Mouse (Mus musculus): ENCODE data around the gene Magi1.

Magi1 gene

GRCm38 (mm10) chr6:94200910-94201309 is 82.8 kb downstream of the Magi1 start:
- no peak for DNase-seq

DNA sequence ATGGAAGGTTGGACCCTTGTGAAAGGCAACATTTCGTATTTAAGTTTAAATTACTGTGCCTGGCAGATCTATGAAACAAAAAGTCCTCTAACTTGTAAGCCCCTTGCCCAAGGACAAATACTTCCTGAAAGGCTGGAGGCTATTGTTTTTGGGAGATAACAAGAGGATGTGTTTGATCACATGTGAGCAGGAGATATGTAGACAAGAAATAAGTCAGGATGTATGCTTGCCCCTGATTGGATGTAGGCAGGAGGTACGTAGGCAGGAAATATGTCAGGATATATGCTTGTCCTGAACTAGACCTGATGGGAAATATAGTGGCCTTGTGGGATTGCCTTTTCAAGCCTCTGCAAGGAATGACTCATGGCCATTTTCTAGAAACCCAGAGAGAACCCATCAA is 84.0 kb downstream of the Magi1 start:
- DNase-seq: no peak

GRCm38 (mm10) chr6:94197831-94198230 is 85.9 kb downstream of the Magi1 start:
- DNase-seq: no peak

GRCm38 (mm10) chr6:94195303-94195911 is 88.3 kb downstream of the Magi1 start:
- DNase-seq: no peak

DNA sequence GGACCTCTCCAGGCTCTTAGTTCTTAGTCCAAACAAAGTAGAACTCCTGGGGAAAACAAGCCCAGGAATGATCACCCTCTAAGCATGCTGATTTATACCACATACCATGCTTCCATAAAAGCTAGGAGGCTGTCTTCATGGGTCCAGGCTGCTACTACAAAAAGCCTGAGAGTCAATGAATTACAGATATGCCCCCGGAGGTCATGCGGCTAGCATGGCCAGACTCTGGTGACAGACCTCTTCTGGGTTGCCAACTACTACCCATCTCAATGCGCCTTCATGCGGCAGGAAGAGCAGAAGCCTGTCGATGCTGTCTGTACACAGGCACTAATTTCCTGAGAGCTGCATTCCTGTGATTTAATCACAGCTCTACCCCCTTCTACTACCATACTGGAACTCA is 92.9 kb downstream of the Magi1 start:
- DNase-seq: no peak

DNA sequence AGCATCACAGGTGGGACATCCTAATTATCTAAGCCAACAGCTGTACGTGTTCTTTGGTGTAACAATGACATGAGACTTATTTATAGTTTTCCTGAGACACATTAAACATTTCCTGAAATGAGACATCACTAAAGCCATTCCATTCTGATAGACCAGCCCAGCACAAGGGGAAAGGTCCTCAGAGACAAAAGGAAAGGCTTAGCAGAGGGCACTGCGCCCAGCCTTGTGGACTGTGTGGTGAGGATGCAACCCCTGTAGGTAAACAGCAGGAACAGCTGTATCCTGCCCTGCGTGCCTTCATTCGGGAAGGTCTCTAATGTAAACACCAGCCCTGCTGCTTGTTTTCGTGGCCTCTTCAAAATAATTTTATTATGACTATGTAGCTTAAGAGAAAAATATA is 94.3 kb downstream of the Magi1 start:
- DNase-seq: no peak

- DNase-seq: no peak
Observed at GRCm38 (mm10) chr6:94186628-94187319, 96.9 kb downstream of the Magi1 start.

DNA sequence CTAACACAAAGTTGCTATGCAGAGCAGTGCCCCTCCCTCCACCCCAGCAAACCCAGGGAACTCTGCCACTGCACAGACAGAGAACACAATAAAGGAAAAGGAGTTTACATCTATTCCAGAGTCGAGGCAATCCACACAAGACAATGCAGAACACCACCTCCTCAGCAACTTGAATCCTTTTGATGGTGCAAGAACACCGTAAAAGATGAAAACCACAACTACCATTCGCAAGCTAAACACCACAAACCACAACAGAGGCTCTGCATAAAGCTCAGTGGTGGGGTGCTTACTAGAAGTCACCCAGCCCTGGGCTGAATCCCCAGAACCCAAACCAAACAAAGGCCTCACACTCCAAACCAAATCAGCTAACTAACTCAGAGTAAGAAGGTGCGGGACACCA is 99.4 kb downstream of the Magi1 start:
- DNase-seq: no peak

DNA sequence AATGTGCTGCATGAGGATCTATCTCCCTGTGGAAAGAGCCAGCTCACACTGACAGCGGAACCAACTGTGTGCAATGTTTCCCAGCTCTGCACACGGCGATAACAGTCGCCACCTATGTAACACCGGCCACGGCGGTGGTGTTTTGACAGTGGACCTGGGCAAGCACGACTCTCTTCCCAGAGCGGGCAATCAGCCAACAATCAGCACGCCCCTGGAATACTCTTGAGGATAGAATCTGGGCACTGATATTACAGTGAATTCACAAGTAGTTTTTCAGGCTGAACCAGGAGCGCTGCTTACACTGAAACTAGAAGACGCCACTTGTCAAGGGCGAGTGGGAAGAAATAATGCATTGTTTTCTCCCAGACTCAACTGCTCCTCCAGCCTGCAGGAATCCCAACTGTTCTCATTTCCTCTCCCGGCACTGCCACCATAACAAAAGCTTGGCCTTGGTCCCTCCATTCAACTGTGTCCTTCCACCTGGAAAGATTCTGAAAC is 100.3 kb downstream of the Magi1 start:
- peak; percentile 48 for DNase-seq

- DNase-seq: no peak
Observed at GRCm38 (mm10) chr6:94181673-94182255, 102.0 kb downstream of the Magi1 start.

GRCm38 (mm10) chr6:94180331-94181150 is 103.2 kb downstream of the Magi1 start:
- no peak for DNase-seq

- DNase-seq: peak; percentile 24
Observed at GRCm38 (mm10) chr6:94177559-94177958, 106.2 kb downstream of the Magi1 start.

DNA sequence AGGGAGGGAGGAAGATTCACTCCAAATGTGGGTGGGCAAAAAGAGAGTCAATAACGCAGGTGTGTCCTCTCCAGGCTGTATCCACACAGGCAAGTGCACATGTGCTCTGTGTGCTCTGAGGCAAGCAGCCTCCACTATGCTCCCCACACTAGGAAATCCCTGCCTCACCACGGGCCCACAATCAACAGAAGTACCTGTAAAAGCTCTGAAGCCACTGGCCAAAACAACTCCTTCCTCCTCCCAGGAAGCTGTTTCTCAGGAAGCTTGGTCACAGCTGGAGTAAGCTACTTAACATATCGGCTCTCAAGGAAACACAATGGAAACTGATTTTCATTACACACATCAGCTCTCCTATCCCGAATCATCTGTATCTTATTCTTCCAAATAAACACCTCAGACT is 107.0 kb downstream of the Magi1 start:
- DNase-seq: no peak

- DNase-seq: no peak
Observed at GRCm38 (mm10) chr6:94171250-94171649, 112.5 kb downstream of the Magi1 start.

- no peak for DNase-seq
Observed at GRCm38 (mm10) chr6:94169581-94170194, 114.0 kb downstream of the Magi1 start.

GRCm38 (mm10) chr6:94165951-94166350 is 117.8 kb downstream of the Magi1 start:
- no peak for DNase-seq

DNA sequence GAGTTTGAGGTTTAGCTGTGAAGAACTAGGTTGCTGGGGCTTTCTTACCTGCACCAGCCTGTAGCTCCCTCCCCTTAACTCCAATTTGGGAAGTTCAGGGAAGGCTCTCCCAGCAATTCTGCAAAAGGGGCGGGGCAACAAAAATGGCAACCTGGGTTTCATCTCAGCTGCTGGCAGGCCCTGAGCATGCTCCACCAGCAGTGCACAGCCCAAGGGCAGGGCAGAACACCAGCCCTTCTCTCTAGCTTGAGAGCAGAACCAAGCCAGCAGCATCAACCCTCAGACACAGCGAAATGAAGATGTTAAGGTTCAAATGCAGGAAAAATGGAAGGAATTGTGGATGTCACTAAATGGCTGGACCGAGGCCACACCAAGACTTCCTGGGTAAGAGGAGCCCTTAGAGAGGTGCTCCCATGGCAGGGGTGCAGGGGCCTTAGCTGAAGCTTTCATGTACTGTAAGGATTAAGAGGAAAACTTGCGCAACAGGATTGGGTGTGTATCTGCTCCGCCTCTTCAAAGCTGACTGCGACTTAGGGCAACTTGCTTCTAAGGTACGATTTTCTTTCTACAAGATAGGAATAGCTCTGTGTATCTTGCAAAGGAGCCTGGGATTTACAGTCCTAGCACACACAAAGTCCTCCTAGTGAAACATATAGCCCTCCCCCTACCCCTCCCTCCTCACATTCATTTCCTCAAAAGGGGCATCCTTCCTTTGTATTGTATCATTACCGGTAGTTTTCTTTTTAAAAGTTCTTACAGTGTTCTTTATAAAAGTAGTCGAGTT is 118.8 kb downstream of the Magi1 start:
- DNase-seq: no peak

DNA sequence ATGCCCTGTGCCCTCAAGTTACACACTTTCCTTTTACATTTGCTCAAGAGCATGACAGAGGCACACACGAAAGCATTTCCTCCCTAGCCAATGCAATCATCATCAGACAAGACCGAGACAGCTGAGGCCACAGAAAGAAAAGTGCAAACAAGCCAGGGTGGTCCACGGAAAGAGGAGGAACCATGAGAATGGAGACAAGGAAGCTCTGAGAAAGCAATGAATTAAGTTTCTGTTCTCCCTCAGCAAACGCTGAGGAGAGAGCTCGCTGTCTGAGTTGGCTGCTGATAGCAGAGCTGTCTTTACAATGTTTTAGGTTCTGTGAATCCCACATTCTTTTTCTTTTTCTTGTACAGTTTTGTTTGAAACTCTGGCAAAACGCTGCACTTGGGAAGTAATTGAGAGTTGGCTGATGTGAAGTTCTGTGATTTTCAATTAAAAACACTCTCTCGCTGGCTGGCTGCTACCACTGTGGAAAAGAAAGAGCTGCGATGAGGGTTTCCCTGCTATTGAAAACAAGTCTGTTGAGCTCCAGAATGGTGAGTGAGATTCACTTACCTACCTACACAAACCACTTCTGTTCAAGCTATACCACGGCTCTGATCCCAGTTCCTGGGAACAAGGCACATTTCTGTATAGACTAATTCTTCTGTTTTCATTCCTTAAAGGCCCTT is 120.3 kb downstream of the Magi1 start:
- DNase-seq: no peak

DNA sequence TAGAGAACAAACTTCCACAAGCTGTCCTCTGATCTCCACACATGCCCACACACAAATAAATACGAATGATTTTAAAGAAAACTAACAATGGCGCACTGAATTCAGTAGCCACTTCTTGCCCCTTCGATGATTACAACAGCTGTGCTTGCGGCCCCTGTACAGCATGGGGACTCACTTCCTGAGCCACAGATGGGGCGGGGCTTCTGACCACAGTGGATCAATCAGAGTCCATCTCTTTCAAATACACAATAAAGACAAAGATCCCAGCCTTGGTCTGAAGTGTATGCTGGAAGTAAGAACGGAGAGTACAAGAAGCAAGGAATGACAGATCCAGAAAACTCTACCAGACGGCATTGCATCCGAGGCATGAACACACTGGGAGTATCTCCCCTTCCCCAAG is 120.8 kb downstream of the Magi1 start:
- DNase-seq: no peak

DNA sequence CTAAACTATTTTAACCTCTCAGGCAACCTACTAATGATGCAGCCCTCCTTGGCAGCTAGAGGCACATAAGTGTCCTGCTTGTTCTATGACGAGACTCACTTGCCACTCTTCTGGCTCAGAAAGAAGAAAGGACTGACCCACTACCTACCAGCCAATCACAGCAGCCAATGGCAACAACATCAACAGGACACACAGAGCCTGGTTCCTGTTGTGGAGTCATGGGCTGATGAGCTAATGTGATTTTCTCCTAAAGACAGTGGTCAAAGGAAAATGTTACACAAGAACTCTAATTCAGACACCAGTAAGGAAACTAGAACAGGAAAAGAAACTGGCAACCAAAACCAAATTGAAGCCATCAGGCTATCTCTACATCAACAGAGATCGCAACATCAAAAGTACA is 124.5 kb downstream of the Magi1 start:
- no peak for DNase-seq

DNA sequence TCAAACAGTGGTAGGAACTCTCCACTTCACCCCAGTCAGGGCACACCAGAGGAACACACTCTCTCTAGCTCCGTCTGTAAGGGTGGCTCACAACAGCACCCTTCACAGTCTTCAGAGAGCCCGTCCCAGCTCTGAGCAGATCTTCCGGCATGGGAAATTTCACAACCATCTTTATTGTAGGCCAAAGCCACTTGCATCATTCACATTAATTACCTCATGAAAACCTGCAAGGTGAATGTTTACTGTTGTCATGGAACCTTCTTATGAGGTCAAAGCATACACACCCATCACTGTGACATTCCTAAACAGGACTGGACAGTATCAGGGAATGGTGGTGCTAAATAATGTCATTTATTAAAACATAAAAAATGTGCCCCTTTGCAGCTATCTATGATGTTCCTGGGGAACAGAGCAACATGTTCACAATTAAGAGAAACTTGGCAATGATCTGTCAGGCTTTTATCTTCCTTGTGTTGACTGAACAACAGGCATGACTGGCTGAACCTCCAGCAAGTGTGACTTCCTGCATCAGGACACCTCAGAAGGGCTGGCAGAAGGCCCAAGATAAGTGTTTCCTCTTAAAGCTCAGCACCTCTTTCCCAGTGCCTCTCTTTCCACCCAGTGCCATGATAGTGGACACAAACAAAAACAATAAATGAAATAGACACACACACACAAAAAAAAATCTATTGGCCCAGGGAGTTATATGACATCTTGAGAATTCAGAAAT is 125.4 kb downstream of the Magi1 start:
- no peak for DNase-seq

All from retina, postnatal 1 day (tissue).